Mouse (Mus musculus) lung, adult 2 months (tissue): Measurements from ENCODE around the gene Acta2. TPM values are rescaled to one million over a fixed set of nuclear protein-coding genes. Genes with fewer than 3 reads are reported as not detected.

Experiments used
- DNase-seq: peaks from one replicate; pipeline ENCODE4 v3.0.0; 2022
- H3K4me1 ChIP-seq: fragments of 200-500 bp; 2 replicates; pipeline ENCODE4 v1.6.1; 2011; ENCODE audit warnings: low read length; ENCODE audit not compliant: control insufficient read depth, insufficient read depth
- H3K4me3 ChIP-seq: fragments of 200-500 bp; replicated peaks from 2 replicates; pipeline ENCODE3; 2011; ENCODE audit warnings: low read depth, mild to moderate bottlenecking, control low read depth, low read length; ENCODE audit errors: extremely low read depth
- CTCF ChIP-seq: fragments of 200-500 bp; IDR thresholded peaks from 2 replicates; pipeline ENCODE4 v1.5.1; 2011; ENCODE audit warnings: mild to moderate bottlenecking, low read length, control low read depth; ENCODE audit not compliant: insufficient read depth
- POLR2A ChIP-seq: fragments of 200-500 bp; IDR thresholded peaks from 2 replicates; pipeline ENCODE4 v1.6.1; 2011; ENCODE audit warnings: low read depth, mild to moderate bottlenecking, control low read depth, low read length, borderline replicate concordance; ENCODE audit errors: extremely low read depth
- WGBS: fragments of 180-500 bp; shearing (Covaris S2); methylation state at CpG from one replicate; pipeline ENCODE4 v1.1.7; 2018; 5-methylcytosine and 5-hydroxymethylcytosine counted together
- polyA plus RNA-seq: library from polyadenylated mRNA; depleted of rRNA; stranded (reverse); fragments of >200 nt; gene quantifications from 2 replicates; pipeline ENCODE4 v1.2.3, GENCODE M21; 2012

Gene Acta2
- polyA plus RNA-seq, 1 experiment = 584 TPM

GRCm38 (mm10) chr19:34291379-34291778 lies 36.0 kb upstream of the Acta2 start:
- H3K4me1 ChIP-seq = peaks cover under 1% of the 10 kb centered on the region
- H3K4me3 ChIP-seq = peak overlapping the region; percentile 98
- TF ChIP-seq CTCF (no peak), POLR2A (no peak)
- WGBS = 16% methylated on average over 8 of the region's 8 CpGs
- no peak for DNase-seq

- TF ChIP-seq POLR2A (no peak; the same call in 1 of the 2 replicates), CTCF (no peak)
- DNase-seq = no peak
- 1% methylated on average over 15 of the region's 15 CpGs for WGBS
- Histone ChIP-seq H3K4me1 (no peaks in the 10 kb centered on the region; the same call in none of the 2 replicates), H3K4me3 (peak overlapping the region; percentile 98)
Observed at GRCm38 (mm10) chr19:34290872-34291341, 35.5 kb upstream of the Acta2 start.

GRCm38 (mm10) chr19:34289948-34290789 lies 34.8 kb upstream of the Acta2 start, which contains the start of gene Fas:
Gene Fas, plus strand, starts transcription at chr19:34290666.
- TF ChIP-seq CTCF = no peak
- TF ChIP-seq POLR2A = peak; percentile 95
- H3K4me3 ChIP-seq = peak within 1 kb of the TSS; percentile 98
- no peaks in the 10 kb centered on the region; the same call in none of the 2 replicates for H3K4me1 ChIP-seq
- 3% methylated on average over 19 of the region's 19 CpGs for WGBS
- peak; percentile 76 for DNase-seq

- WGBS = 94% methylated on average over 1 of the region's 1 CpGs
- no peak for DNase-seq
- Histone ChIP-seq H3K4me3 (no peak overlapping the region), H3K4me1 (no peaks in the 10 kb centered on the region; the same call in none of the 2 replicates)
- no peak for TF ChIP-seq POLR2A
- TF ChIP-seq CTCF = no peak
Observed at GRCm38 (mm10) chr19:34288696-34289095, 33.3 kb upstream of the Acta2 start.

GRCm38 (mm10) chr19:34287656-34288415 lies 32.4 kb upstream of the Acta2 start:
- 51% methylated on average over 13 of the region's 13 CpGs for WGBS
- TF ChIP-seq POLR2A = no peak
- no peak for TF ChIP-seq CTCF
- Histone ChIP-seq H3K4me1 (peaks cover 4% of the 10 kb centered on the region), H3K4me3 (no peak overlapping the region)
- DNase-seq = no peak

GRCm38 (mm10) chr19:34287221-34287620 lies 31.8 kb upstream of the Acta2 start:
- no peak overlapping the region for H3K4me3 ChIP-seq
- DNase-seq = no peak
- TF ChIP-seq POLR2A (no peak), CTCF (no peak)
- peaks cover 4% of the 10 kb centered on the region for H3K4me1 ChIP-seq

- Histone ChIP-seq H3K4me1 (peaks cover 4% of the 10 kb centered on the region), H3K4me3 (no peak overlapping the region)
- no peak for DNase-seq
- 30% methylated on average over 2 of the region's 2 CpGs for WGBS
- TF ChIP-seq CTCF (no peak), POLR2A (no peak)
Observed at GRCm38 (mm10) chr19:34284826-34285225, 29.4 kb upstream of the Acta2 start.

GRCm38 (mm10) chr19:34284383-34284782 lies 29.0 kb upstream of the Acta2 start:
- H3K4me3 ChIP-seq = peak overlapping the region; percentile 61
- WGBS = 13% methylated on average over 10 of the region's 10 CpGs
- H3K4me1 ChIP-seq = peaks cover 4% of the 10 kb centered on the region
- DNase-seq = no peak
- TF ChIP-seq POLR2A (no peak), CTCF (peak; percentile 28; the same call in 1 of the 2 replicates)

- no peak for DNase-seq
Observed at GRCm38 (mm10) chr19:34283614-34284013, 28.2 kb upstream of the Acta2 start.

More at GRCm38 (mm10) chr19:34283614-34284013, 28.2 kb upstream of the Acta2 start:
- H3K4me1 ChIP-seq = peaks cover 4% of the 10 kb centered on the region
- no peak overlapping the region for H3K4me3 ChIP-seq
- TF ChIP-seq CTCF = no peak
- TF ChIP-seq POLR2A = no peak
- 36% methylated on average over 6 of the region's 6 CpGs for WGBS
